15 mouse cellular contexts compared by ENCODE assay signal in genomic region chr13:92267076-92267475, GRCm38 (mm10). TPM values are rescaled to one million over a fixed set of nuclear protein-coding genes. Genes with fewer than 3 reads are reported as not detected.
DNase-seq lines count a peak whose midpoint lies in the region; ATAC-seq and TF ChIP-seq lines count a peak whose summit lies in the region.
"Had no signal": no experiment of that assay in that cellular context is flagged by ENCODE, and none has a peak within 500 bp of the region (broad histone marks: within the 10 kb centered on the region; RNA-seq: fewer than 3 reads in every experiment).

No protein-coding gene starts in this region.

- ATAC-seq in liver, postnatal 0 days: no peak
- ATAC-seq in liver, embryonic 11.5 days (replicated peaks; ENCODE audit: low FRiP score): no peak
- peak; percentile 85 for ATAC-seq in megakaryocyte progenitor cell, adult 5-6 weeks (replicated peaks; ENCODE audit: poor library complexity)
- no peak for ATAC-seq in erythroid progenitor cell, adult 5-6 weeks (replicated peaks; ENCODE audit: low FRiP score, poor library complexity, severe bottlenecking)

- 58% methylated on average over 3 of the region's 3 CpGs for WGBS in liver, postnatal 0 days (ENCODE audit: insufficient replicate concordance)
- WGBS in liver, embryonic 11.5 days: 70% methylated on average over 3 of the region's 3 CpGs

- no peak overlapping the region for H3K9ac ChIP-seq in liver, postnatal 0 days (replicated peaks)
- H3K9ac ChIP-seq in liver, embryonic 11.5 days (ENCODE audit: low read depth, low read length): no peak overlapping the region
- H3K9ac ChIP-seq: hindbrain, embryonic 12.5 days had no signal

- peak; percentile 41; the same call in 1 of the 2 replicates for TF ChIP-seq CTCF in liver, postnatal 0 days (IDR thresholded peaks at IDR 0.05; ENCODE audit: low read depth)

- no peak overlapping the region for H3K27ac ChIP-seq in liver, postnatal 0 days (ENCODE audit: low read depth)
- H3K27ac ChIP-seq in liver, embryonic 11.5 days (ENCODE audit: low read depth, low read length): no peak overlapping the region
- H3K27ac ChIP-seq: heart, embryonic 10.5 days; hindbrain, embryonic 12.5 days; midbrain, embryonic 10.5 days had no signal

- H3K4me3 ChIP-seq in liver, postnatal 0 days (ENCODE audit: low read depth, low read length): no peak overlapping the region
- H3K4me3 ChIP-seq in liver, embryonic 11.5 days (ENCODE audit: low read depth, low read length): no peak overlapping the region
- H3K4me3 ChIP-seq: heart, embryonic 10.5 days; hindbrain, embryonic 12.5 days; midbrain, embryonic 10.5 days had no signal

- no peaks in the 10 kb centered on the region for H3K4me1 ChIP-seq in liver, postnatal 0 days (ENCODE audit: insufficient read depth)
- no peaks in the 10 kb centered on the region for H3K4me1 ChIP-seq in liver, embryonic 11.5 days (replicated peaks; ENCODE audit: control insufficient read depth, insufficient read depth, low read length)
- H3K4me1 ChIP-seq: heart, embryonic 10.5 days; hindbrain, embryonic 12.5 days; midbrain, embryonic 10.5 days had no signal

- no peak for DNase-seq in liver, postnatal 0 days
- no peak for DNase-seq in liver, embryonic 11.5 days (ENCODE audit: low spot score)
- DNase-seq in CD4-positive, CD25-positive, alpha-beta regulatory T cell, adult 2 months (ENCODE audit: low read depth, low spot score): peak; percentile 52
- DNase-seq in R1 (ENCODE audit: low read depth, low spot score): peak; percentile 21
- DNase-seq in natural killer cell, adult 2 months (ENCODE audit: low spot score in 2 of 2): no peak
- DNase-seq: adrenal gland, adult 8-10 months; kidney, postnatal 10 days; thymus, postnatal 4 days had no signal

- no peaks in the 10 kb centered on the region for H3K9me3 ChIP-seq in liver, postnatal 0 days (ENCODE audit: low read length)
- H3K9me3 ChIP-seq in liver, embryonic 11.5 days (ENCODE audit: control insufficient read depth, low read length): no peaks in the 10 kb centered on the region
- H3K9me3 ChIP-seq: heart, embryonic 10.5 days; hindbrain, embryonic 12.5 days; midbrain, embryonic 10.5 days had no signal

- H3K4me2 ChIP-seq in liver, postnatal 0 days (ENCODE audit: low read depth, low read length): no peak overlapping the region
- H3K4me2 ChIP-seq in liver, embryonic 11.5 days: no peak overlapping the region
- H3K4me2 ChIP-seq: hindbrain, embryonic 12.5 days had no signal

- H3K27me3 ChIP-seq in liver, postnatal 0 days (ENCODE audit: insufficient read depth, low read length): no peaks in the 10 kb centered on the region
- no peaks in the 10 kb centered on the region for H3K27me3 ChIP-seq in liver, embryonic 11.5 days (replicated peaks; ENCODE audit: control insufficient read depth, insufficient read depth, low read length)
- H3K27me3 ChIP-seq: hindbrain, embryonic 12.5 days had no signal

- TF ChIP-seq EP300 in liver, postnatal 0 days (IDR thresholded peaks at IDR 0.05; ENCODE audit: low read depth): no peak

- H3K36me3 ChIP-seq in liver, postnatal 0 days (replicated peaks; ENCODE audit: insufficient read depth, low read length): no peaks in the 10 kb centered on the region
- H3K36me3 ChIP-seq in liver, embryonic 11.5 days (ENCODE audit: control insufficient read depth, insufficient read depth, low read length): no peaks in the 10 kb centered on the region

RNA-seq across cellular contexts. Expression of gene Gm20379, which starts 38.7 kb away (rescaled TPM):
- 0.24 and 0.38 TPM in 2 replicates for polyA plus RNA-seq in liver, postnatal 0 days (2015; fragmentation: Nextera tagmentation; extraction: Ambion mirVana)
- polyA plus RNA-seq in liver, embryonic 11.5 days (2014; fragmentation: Nextera tagmentation; extraction: Ambion mirVana): 0.90 and 1.1 TPM in 2 replicates
- total RNA-seq in megakaryocyte progenitor cell, adult 5-6 weeks (2015): not detected in 2 replicates
- not detected in 2 replicates for total RNA-seq in megakaryocyte progenitor cell, adult 5-6 weeks (2017)
- total RNA-seq in erythroid progenitor cell, adult 5-6 weeks (2015; ENCODE audit: low replicate concordance): not detected in 2 replicates
- not detected in 2 replicates for total RNA-seq in erythroid progenitor cell, adult 5-6 weeks (2017; ENCODE audit: low replicate concordance)
- total RNA-seq: adrenal gland, adult 8-10 months; left cerebral cortex, adult 18-20 months; liver, adult 2 months had no signal
- polyA plus RNA-seq: liver, adult 2 months had no signal

Comparison
In these comparisons a context has a peak if more than half of its experiments do, and no peak if none do; other contexts are left out.
1. DNase-seq: peak in CD4-positive, CD25-positive, alpha-beta regulatory T cell, adult 2 months (single experiment) and R1 (single experiment); none in liver, postnatal 0 days (single experiment), liver, embryonic 11.5 days (single experiment) and natural killer cell, adult 2 months (0 of 2).